Mouse (Mus musculus) heart, embryonic 15.5 days (tissue): ENCODE measurements at regions not wholly inside any gene's neighbourhood (a gene's known extent, or its start where the extent isn't known, plus 50 kb on each side); places are given as distances from the start of the nearest gene placed in this dataset.
A peak's percentile ranks its signal among the peaks of the same experiment; 100 is the strongest.

Experiments used
- ATAC-seq: fragments of 200-750 bp; cut with Nextera tagmentation; replicated peaks from 2 replicates; pipeline ENCODE4 v1.8.0; 2017; ENCODE audit warnings: low read depth, moderate TSS enrichment; ENCODE audit not compliant: insufficient number of reproducible peaks, insufficient read depth, low FRiP score
- H3K27ac ChIP-seq: fragments of 300-500 bp; sonication (generic); 2 replicates; pipeline ENCODE4 v1.5.1; 2015; ENCODE audit warnings: mild to moderate bottlenecking, inconsistent platforms
- H3K27me3 ChIP-seq: fragments of 300-500 bp; sonication (generic); 2 replicates; pipeline ENCODE4 v1.6.1; 2015; ENCODE audit warnings: inconsistent platforms
- H3K36me3 ChIP-seq: fragments of 300-500 bp; sonication (generic); 2 replicates; pipeline ENCODE4 v1.6.1; 2015; ENCODE audit warnings: mild to moderate bottlenecking, inconsistent platforms
- H3K4me1 ChIP-seq: fragments of 300-500 bp; sonication (generic); replicated peaks from 2 replicates; pipeline ENCODE4 v1.6.1; 2015; ENCODE audit warnings: inconsistent platforms
- H3K4me2 ChIP-seq: fragments of 300-500 bp; sonication (generic); 2 replicates; pipeline ENCODE4 v1.6.1; 2015; ENCODE audit warnings: inconsistent platforms, mild to moderate bottlenecking, moderate library complexity
- H3K4me3 ChIP-seq: fragments of 300-500 bp; sonication (generic); 2 replicates; pipeline ENCODE4 v1.5.1; 2015; ENCODE audit warnings: mild to moderate bottlenecking, inconsistent platforms
- H3K9ac ChIP-seq: fragments of 300-500 bp; sonication (generic); 2 replicates; pipeline ENCODE4 v1.6.1; 2015; ENCODE audit warnings: mild to moderate bottlenecking, inconsistent platforms
- H3K9me3 ChIP-seq: fragments of 300-500 bp; sonication (generic); replicated peaks from 2 replicates; pipeline ENCODE4 v1.6.1; 2016; ENCODE audit warnings: inconsistent platforms
- WGBS: fragments of 180-500 bp; shearing (Covaris S2); methylation state at CpG from one replicate; pipeline ENCODE4 v1.1.7; 2015; ENCODE audit warnings: mixed read lengths; 5-methylcytosine and 5-hydroxymethylcytosine counted together

DNA sequence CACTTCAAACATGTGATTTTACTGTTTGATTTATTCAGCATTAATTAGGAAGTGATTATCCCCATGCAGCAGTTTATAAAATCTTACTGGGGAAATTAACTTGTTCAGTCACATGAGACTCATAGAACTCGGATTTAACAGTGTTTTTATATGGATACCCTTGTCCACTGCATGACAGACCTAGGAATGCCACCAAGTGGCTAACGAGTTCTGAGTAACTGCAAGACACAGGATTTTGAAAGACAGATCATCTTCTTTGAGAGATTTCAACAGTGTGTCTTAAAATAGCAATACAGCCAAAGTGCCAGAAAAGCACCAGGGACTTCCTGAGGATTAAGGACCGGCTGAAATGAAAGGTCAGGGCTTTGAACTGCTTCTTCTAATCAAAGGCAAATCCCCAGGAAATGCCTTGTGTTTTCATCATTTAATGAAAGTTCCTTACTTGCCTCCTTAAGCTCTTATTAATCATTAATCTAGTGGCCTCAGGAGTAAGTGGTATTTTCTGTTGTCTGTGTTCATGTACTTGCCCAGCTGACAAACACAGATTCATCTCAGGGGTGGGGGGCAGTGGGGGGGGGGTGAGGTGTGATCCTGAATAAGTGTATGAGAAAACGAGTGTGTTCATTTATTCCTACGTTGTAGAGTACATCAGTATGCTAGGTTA, 193.4 kb downstream of the Gm13691 start:
- Histone ChIP-seq H3K4me1 (0 out of 2 replicates have a peak, but pooled peaks cover 3% of the 10 kb centered on the region), H3K4me3 (no peak overlapping the region), H3K9ac (no peak overlapping the region), H3K4me2 (peak overlapping the region; percentile 17; the same call in 1 of the 2 replicates), H3K36me3 (no peaks in the 10 kb centered on the region), H3K27ac (peak overlapping the region; percentile 66), H3K27me3 (no peaks in the 10 kb centered on the region), H3K9me3 (no peaks in the 10 kb centered on the region)
- no peak for ATAC-seq
- WGBS: 27% methylated on average over 5 of the region's 5 CpGs

DNA sequence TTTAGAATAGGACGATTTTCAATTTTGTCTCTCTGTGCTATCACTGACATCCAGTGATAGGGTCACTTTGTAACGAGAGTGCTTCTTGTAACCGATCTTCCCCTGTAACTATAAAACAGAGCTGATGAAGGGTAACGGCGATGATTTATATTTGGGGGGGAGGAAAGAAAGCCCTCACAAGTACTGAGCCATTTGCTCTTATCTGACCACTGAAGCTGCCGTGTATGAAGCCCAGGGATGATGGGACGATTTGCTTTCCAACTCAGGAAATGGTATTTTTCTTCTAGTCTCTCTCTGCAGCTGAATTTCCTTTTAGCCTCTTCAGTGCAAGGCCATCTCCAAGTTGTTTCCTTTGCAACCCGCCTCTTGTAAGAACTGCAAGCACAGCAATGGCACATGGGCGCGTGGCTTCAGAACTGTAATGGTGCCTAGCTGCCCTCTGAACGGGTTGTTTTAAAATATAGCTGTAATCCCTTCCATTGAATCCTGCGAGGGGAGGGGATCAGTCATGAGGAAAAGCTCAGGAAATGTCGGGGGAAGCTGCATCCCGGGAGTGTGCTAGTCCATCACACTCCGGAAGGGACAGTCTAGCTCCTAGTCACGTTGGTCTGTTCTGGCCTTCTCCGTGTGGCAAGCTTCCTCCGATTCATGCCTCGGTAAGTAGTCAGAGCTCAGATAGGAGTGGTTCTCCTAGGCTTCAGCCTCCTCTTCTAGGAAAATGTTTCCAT, 194.1 kb downstream of the Gm13691 start:
- no peak overlapping the region for H3K4me3 ChIP-seq
- no peak overlapping the region for H3K9ac ChIP-seq
- H3K4me2 ChIP-seq: peak overlapping the region; percentile 17; the same call in 1 of the 2 replicates

GRCm38 (mm10) chr2:84185016-84185330, 194.6 kb downstream of the Gm13691 start:
- WGBS: 80% methylated on average over 7 of the region's 7 CpGs
- no peak overlapping the region for H3K4me3 ChIP-seq
- no peak; the same call in 1 of the 2 replicates for ATAC-seq

More for the DNA sequence above, 194.1 kb downstream of the Gm13691 start:
- Histone ChIP-seq H3K27ac (peak overlapping the region; percentile 66), H3K27me3 (no peaks in the 10 kb centered on the region), H3K9me3 (no peaks in the 10 kb centered on the region), H3K4me1 (0 out of 2 replicates have a peak, but pooled peaks cover 3% of the 10 kb centered on the region), H3K36me3 (no peaks in the 10 kb centered on the region)
- 49% methylated on average over 19 of the region's 19 CpGs for WGBS
- ATAC-seq: peak; percentile 79

DNA sequence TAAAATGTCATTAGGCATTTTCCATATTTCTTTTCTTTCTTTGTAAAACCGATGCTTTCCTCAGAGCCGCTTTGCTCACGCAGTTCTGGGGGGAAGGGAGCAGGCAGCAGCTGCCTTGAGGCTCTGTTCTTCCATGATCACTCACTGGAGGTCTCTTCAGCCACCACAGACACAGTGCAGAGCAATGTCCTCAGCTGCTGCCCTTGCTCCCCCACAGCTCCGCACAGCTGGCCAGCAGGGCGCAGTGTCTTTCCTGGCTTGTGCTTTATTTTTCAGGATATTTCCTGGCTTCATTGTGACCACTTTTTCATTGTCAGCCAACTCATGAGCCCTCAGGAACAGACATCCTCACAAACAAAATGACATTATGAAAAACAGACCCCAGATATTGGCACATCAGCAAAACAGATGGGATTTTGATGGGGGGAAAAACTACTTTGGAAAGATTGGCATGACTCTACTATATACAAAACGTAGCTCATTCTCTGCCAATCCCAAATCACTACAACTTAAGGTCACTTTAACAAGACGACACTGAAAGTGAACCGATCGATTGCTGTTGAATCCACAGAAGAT, 195.9 kb downstream of the Gm13691 start:
- peak; percentile 75; the same call in 1 of the 2 replicates for ATAC-seq
- WGBS: 44% methylated on average over 9 of the region's 9 CpGs
- Histone ChIP-seq H3K27me3 (no peaks in the 10 kb centered on the region), H3K4me3 (no peak overlapping the region), H3K9me3 (no peaks in the 10 kb centered on the region), H3K4me1 (0 out of 2 replicates have a peak, but pooled peaks cover 3% of the 10 kb centered on the region), H3K4me2 (no peak overlapping the region), H3K36me3 (no peaks in the 10 kb centered on the region), H3K9ac (no peak overlapping the region), H3K27ac (0 out of 2 replicates have a peak overlapping the region, but pooled peaks have one; percentile 25)

More at GRCm38 (mm10) chr2:84185016-84185330, 194.6 kb downstream of the Gm13691 start:
- Histone ChIP-seq H3K27ac (peak overlapping the region; percentile 66), H3K27me3 (no peaks in the 10 kb centered on the region), H3K4me1 (0 out of 2 replicates have a peak, but pooled peaks cover 3% of the 10 kb centered on the region), H3K9me3 (no peaks in the 10 kb centered on the region), H3K9ac (no peak overlapping the region), H3K36me3 (no peaks in the 10 kb centered on the region), H3K4me2 (no peak overlapping the region)

GRCm38 (mm10) chr2:84187456-84187855, 197.1 kb downstream of the Gm13691 start:
- Histone ChIP-seq H3K4me3 (no peak overlapping the region), H3K36me3 (no peaks in the 10 kb centered on the region), H3K4me1 (0 out of 2 replicates have a peak, but pooled peaks cover 3% of the 10 kb centered on the region), H3K27me3 (no peaks in the 10 kb centered on the region), H3K9me3 (no peaks in the 10 kb centered on the region), H3K9ac (no peak overlapping the region), H3K27ac (no peak overlapping the region), H3K4me2 (no peak overlapping the region)
- no peak for ATAC-seq
- 84% methylated on average over 4 of the region's 4 CpGs for WGBS

DNA sequence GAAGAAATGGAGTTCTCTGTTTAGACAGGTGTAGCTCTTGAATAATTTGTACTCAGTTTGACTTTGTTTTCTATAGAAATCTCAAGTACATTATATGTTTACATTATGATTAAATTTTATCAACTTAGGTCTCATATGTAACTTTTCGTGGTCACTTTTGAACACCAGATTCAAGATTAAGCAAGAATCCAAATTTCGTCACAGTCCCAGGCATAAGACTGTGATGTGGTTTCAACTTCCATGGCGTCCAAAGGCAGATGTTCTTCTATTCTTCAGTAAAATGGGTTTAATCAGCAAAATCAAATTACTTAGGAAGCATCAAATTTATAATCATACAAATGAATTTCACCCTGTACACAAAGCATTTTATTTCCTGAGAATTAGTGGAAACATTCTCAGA, 198.9 kb downstream of the Gm13691 start:
- H3K4me1 ChIP-seq: no peaks in the 10 kb centered on the region
- H3K27me3 ChIP-seq: no peaks in the 10 kb centered on the region
- ATAC-seq: no peak
- H3K36me3 ChIP-seq: no peaks in the 10 kb centered on the region
- no peak overlapping the region for H3K27ac ChIP-seq
- H3K9ac ChIP-seq: no peak overlapping the region
- H3K4me2 ChIP-seq: no peak overlapping the region
- H3K9me3 ChIP-seq: no peaks in the 10 kb centered on the region
- H3K4me3 ChIP-seq: no peak overlapping the region
- WGBS: 73% methylated on average over 3 of the region's 3 CpGs

DNA sequence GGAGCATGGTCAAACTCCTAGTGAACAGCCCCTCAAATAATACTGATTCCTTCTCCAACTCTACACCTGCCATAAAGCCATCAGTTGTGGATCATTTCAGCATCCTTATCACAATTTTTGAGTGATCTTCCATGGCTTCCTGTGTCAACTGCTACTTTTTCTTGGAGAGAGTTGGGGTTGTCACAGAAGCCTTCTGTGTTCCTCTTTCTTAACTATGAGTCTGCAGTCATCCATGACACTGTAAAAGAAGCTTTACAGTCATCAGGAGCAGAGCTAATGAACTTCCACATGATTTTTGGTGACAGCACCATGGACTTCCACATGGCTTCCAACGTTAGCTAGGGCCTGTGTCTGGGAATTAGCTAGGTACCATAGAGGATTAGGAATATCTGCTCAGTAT, 208.1 kb downstream of the Calcrl start:
- Histone ChIP-seq H3K27me3 (no peaks in the 10 kb centered on the region), H3K27ac (no peak overlapping the region), H3K9me3 (no peaks in the 10 kb centered on the region), H3K36me3 (no peaks in the 10 kb centered on the region), H3K4me1 (no peaks in the 10 kb centered on the region), H3K9ac (no peak overlapping the region), H3K4me2 (no peak overlapping the region), H3K4me3 (no peak overlapping the region)
- 61% methylated on average over 1 of the region's 1 CpGs for WGBS
- no peak for ATAC-seq

DNA sequence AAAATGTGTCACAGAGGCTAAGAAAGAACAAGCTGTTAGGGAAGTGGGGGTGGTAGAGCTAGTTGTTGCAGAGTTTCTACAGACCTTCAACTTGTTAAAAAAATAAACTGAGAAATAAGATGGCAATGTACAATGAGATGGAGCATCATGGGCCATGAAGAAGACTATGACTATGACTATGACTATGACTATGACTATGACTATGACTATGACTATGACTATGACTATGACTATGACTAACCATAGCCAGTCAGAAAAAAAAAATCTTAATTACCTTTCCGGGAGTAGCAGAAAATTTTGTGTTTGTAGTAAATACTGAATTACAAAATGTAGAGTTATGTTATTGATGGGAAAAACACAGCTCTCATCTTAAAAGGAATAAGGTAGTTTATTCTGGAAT, 203.2 kb downstream of the Calcrl start:
- Histone ChIP-seq H3K27ac (no peak overlapping the region), H3K4me1 (no peaks in the 10 kb centered on the region), H3K9ac (no peak overlapping the region), H3K36me3 (no peaks in the 10 kb centered on the region), H3K9me3 (no peaks in the 10 kb centered on the region), H3K4me3 (no peak overlapping the region), H3K4me2 (no peak overlapping the region), H3K27me3 (no peaks in the 10 kb centered on the region)
- ATAC-seq: no peak
- 93% methylated on average over 1 of the region's 1 CpGs for WGBS

GRCm38 (mm10) chr2:84229777-84230176, 195.4 kb downstream of the Calcrl start:
- no peak for ATAC-seq
- H3K27ac ChIP-seq: peak overlapping the region; percentile 25
- H3K4me2 ChIP-seq: no peak overlapping the region
- no peaks in the 10 kb centered on the region for H3K9me3 ChIP-seq
- H3K9ac ChIP-seq: no peak overlapping the region
- H3K27me3 ChIP-seq: no peaks in the 10 kb centered on the region
- WGBS: 65% methylated on average over 3 of the region's 3 CpGs
- no peaks in the 10 kb centered on the region for H3K4me1 ChIP-seq
- no peak overlapping the region for H3K4me3 ChIP-seq
- no peaks in the 10 kb centered on the region for H3K36me3 ChIP-seq

DNA sequence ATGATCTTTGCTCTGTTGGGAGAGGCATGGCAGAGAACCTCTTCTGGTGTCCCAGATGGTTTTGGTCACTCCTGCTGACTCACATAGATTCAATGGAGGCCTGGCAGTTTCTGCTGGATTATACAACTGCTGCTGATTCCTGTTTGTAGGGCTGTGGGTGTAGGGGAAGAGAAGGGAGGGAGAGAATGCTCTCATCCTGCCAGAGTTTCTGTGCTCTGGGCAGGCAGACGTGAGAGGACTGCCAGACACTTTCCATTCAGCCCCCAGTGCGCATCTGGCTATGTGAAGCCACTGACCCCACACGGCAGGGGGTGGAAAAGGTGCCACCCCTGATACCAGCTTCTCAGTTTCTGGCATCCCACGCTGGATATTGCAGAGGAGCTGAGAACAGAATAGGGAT, 189.6 kb downstream of the Calcrl start:
- H3K4me2 ChIP-seq: no peak overlapping the region
- H3K36me3 ChIP-seq: no peaks in the 10 kb centered on the region
- no peaks in the 10 kb centered on the region for H3K27me3 ChIP-seq
- no peak overlapping the region for H3K4me3 ChIP-seq
- no peak overlapping the region for H3K9ac ChIP-seq
- H3K27ac ChIP-seq: no peak overlapping the region
- ATAC-seq: no peak
- H3K9me3 ChIP-seq: no peaks in the 10 kb centered on the region
- no peaks in the 10 kb centered on the region for H3K4me1 ChIP-seq
- WGBS: 84% methylated on average over 4 of the region's 4 CpGs

GRCm38 (mm10) chr2:84241244-84241643, 184.0 kb downstream of the Calcrl start:
- 72% methylated on average over 4 of the region's 4 CpGs for WGBS
- Histone ChIP-seq H3K9ac (no peak overlapping the region), H3K27me3 (no peaks in the 10 kb centered on the region), H3K4me3 (no peak overlapping the region), H3K4me2 (no peak overlapping the region), H3K27ac (no peak overlapping the region), H3K4me1 (no peaks in the 10 kb centered on the region), H3K9me3 (no peaks in the 10 kb centered on the region), H3K36me3 (no peaks in the 10 kb centered on the region)
- ATAC-seq: no peak
